Mouse (Mus musculus) adrenal gland, adult (tissue): ENCODE data around the gene Slc4a1ap.
"Not testable (repeated sequence)": the region's sequence is repeated elsewhere in the genome, so short reads cannot be mapped to it uniquely, and the experiment has no call there.

ENCODE experiments used
- DNase-seq, 2 experiments: peaks; one replicate each; pipeline ENCODE4 v3.0.0; 2022 to 2023; ENCODE audit warnings: low spot score in 1 of 2; ENCODE audit not compliant: inconsistent age in 2 of 2

Gene Slc4a1ap

DNA sequence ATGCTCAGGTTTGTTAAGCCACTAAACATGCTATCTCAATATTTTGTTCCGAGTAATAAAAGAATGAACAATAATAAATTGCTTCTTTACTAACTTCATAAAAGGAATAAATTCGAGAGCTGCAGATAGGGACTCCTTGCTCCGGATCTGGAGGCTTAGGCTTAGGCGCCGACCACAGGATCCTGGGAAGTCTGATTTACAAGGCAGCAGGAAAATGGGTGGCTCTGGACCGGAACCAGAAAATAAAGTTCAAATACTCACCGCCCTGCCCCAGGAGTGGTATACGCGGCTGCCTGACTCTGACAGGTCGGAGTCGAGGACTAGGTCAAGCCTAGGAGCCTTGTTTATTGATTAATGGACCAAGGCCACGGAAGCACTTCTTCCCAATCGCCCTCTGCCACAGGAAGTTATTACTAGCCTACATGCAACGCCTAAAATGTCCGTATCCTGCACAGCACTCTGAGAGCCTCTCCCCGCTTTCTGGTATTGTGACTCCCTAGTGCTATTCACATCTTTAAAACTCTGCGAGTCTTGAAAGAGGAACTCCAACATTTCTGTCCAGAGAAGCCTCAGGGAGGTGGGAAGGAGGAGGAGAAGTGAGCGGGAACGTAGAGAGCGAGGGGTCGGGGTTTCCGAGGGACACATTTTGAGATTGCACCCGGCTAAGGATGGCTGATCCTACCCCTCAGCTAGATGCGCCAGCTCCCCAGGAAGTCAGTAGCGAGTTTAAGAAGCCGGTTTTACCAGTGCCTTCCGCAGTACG, at the start of gene Slc4a1ap:
TSS of gene Slc4a1ap (plus strand) at position 642 of the 763 bp plus-strand sequence.
- peak; percentile 79 to 96 for DNase-seq

DNA sequence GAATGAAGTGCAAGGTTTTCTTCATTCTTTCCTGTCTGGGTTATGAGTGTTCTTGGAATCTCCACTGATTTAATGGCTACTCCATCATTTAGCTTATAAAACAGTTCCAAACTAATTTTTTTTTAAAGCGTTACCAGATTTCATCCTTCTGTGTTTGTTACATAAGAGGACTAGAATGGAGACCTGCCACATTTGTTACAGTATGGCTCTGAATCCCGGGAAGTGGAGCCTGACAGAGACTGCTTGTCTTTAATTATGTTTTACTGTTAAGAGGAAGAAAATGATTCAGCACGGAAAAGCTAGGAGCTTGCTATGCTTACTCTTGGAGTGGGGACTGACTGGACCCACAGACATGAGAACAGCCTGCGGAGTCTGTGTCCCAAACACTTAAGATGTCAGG, 46.3 kb upstream of the Slc4a1ap start:
- no peak for DNase-seq

DNA sequence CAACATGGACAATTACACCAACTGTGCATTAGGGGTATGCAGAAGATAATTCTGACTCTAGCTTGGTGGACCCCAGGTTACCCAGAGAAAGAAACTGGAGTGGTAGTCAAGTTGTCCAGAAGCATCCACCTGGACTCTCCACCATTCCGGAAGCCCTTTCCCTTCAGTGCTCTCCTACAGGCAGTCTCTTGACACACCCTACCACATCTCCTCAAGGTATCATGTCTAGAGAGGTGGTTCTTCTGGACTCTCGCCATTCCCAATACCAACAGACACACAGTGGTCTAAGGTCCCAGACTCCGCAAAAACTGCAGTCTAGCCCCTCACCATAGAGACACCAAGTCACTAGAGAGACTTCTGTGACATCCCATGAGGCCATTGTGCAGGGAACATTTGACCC, 41.4 kb upstream of the Slc4a1ap start, which contains the start of gene 4930548H24Rik:
TSS of gene 4930548H24Rik (plus strand) at position 301 of the 400 bp plus-strand sequence.
- DNase-seq: no peak

DNA sequence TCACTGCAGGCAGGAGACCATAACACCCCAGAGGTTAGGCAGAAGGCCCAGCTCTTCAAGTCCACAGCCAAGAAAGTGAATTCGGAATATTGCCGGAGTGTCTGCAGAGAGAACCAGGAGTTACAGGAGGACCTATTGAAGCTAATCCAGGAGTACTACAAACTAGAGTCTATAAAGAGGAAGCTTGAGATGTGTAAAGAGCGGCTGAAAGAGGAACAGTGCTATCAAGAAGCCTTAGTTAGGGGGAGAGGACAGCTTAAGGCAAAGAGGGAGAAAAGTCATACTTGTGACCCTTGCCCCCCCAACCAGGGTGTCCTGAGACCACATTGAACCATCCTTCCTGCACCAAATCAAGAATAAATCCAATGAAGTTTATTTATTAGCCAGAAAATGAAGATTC, 38.9 kb upstream of the Slc4a1ap start:
- no peak for DNase-seq

DNA sequence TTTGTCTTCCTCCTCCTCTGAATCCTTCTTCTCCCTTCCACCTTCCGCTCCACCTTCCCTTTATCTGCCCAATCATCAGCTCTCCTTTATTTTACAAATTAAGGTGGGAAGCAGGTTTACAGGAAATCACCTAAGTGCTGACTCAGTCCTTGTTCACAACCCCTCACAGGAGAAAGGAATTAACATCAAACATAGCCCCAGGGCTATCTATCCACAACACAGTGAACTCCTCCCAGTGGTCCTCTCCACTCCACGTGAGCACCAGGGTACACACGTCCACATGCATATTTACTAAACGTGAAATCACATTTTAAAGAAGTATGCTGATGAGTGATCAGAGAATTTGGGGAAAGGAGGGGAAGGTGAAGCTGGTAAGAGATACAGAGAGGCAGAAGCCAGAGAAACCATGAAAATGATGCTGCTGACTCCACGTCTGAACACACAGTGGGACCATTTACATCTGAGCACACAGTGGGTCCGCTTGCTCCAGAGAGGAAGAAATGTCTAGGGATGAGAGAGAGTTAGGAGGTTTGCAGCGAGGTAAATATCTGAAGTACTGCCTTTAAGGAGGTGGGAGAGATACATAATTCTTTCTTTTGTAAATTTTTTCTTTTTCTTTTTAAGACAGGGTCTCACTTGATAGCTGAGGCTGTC, 37.6 kb upstream of the Slc4a1ap start:
- no peak for DNase-seq

DNA sequence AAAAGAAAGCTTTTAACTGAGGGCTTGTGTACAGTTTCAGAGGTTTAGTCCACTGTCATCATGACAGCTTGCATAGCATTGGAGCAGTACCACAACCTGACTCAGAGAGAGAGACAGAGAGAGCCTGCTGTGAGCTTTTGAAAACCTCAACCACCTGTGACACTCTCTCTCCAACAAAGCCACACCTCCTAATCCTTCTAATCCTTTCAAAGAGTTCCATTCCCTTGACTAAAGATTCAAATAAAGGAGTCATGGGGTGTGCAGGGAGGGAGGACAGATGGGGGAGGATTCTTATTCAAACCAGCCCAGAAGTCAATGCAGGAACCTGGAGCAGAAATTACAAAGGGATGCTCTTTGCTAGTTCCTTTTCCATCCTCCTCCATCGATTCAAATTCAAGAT, 34.8 kb upstream of the Slc4a1ap start:
- no peak for DNase-seq

DNA sequence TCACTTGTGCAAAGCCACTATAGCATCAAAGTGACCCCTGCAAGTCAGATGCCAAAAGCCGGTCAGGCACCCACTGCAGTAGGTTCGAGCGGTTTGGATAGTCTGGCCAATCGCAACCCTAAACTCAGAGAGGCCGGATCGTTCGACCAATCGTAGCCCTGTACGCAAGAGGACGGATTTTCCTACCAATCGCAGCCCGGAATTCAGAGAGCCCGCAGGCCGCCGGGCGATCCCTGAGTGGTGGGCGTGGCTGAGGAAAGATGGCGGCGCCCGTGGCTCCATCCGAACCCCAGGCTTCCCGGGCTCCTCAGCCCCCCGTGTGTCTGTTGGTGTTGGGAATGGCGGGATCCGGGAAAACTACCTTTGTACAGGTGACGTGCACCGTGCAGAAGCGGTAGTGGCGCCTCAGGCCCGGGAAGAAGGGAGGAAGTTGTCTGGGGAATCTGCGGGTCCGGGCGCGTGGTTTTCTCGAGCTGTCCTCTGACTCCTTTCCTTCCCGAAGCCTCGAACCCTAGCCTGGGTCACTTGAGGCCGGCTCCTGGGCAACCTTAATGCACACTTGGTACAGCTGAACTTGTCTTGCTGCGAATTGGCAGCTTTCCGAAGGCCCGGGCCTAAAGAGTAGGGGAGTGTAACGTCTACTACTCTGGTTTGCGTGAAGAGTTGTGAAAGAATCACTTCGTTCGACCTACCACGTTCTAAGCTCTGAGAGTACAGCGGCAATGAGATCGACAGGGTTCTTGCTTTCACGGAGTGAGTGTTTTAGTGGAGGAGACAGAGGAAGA, 32.1 kb upstream of the Slc4a1ap start, which contains the start of gene Gpn1:
TSS of gene Gpn1 (plus strand) at position 229 of the 785 bp plus-strand sequence.
- DNase-seq: peak; percentile 90 to 96

DNA sequence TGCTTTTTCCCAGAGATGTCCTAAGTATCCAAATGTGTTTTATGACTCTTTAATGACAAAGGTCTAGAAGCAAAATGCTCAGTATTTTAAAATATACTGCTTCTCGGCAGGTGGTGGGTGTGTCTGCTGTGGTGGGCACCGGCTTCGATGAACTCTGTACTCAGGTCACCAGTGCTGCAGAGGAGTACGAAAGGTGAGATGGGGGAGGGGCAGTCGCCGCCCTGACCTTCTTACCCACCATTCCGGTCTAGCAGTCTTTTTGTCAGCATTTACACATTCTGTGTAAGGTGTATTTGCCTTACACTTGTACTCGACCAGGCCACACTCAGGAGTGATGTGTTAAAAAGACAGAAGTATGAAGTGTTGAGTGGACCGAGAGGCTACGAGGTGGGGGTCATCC, 22.0 kb upstream of the Slc4a1ap start:
- DNase-seq: no peak

DNA sequence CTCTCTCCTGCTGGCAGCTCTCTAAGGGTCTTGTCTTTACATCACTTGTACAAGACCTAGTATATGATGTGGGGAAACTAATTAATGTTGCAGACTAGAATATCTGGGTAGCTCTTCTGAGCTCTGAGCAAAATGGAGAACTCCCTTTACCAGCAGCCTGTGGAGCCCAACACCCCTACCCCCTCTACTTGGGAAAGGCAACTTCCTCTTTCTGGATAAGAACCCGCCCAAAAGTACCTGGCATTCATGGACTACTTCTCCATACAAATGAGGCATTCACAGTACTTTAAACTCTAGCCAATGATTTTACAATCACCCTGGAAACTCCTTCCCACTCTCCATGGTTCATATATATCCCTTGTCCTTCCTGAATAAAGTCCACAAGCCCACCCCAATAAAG, 14.3 kb upstream of the Slc4a1ap start:
- no peak for DNase-seq

DNA sequence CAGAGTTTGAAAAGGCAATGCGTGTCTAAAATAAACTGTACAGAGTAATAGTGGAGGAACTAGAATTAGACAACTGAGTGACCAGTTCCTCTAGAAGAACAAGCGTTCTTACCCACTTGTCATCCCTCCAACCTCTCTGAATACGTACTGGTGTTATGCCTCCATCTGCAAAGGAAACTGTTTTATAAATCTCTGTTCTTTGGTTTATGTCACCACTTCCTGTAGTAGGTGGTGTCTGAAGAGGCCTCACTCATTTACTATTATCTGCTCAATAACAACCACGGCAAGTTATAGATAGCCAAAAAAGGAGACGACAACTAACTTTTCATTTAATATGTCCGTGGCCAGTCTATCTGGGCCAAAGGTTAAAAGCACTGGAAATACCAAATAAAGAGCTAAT, 6.2 kb upstream of the Slc4a1ap start:
- DNase-seq: no peak

DNA sequence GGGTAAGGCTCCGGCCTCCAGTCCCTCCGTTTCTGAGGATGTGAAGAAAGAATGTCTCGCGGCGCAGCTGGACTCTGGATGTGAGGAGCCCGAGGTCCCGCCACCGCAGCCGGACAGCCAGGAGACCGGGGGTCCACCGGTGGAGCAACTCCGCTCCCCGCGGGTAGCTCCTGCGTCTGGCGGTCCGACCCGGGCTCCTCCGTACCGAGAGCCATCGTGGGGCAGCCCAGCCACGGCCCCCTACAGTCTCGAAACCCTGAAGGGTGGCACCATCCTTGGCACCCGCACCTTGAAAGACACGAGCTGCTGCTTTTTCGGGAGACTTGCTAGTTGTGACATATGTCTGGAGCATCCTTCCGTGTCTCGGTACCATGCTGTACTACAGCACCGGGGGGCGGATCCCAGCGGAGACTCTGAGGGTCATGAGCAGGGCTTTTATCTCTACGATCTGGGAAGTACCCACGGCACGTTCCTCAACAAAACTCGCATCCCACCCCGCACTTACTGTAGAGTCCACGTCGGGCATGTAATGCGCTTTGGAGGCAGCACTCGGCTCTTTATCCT, 404 bp downstream of the Slc4a1ap start:
- DNase-seq: no peak

DNA sequence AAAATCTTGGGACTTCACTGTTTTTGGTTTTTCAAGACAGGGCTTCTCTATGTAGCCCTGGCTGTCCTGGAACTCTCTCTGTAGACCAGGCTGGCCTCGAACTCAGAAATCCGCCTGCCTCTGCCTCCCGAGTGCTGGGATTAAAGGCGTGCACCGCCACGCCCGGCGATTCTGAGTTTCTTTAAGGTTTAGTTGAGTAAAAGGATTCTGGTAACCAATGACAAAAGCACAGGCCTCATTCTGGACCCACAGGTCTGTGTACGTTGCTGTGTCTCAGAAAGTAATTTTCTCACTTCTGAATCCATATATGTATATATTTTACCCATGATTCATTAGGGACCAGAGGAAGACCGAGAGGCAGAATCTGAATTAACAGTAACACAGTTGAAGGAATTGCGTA, 912 bp downstream of the Slc4a1ap start, which contains the start of gene Supt7l:
TSS of gene Supt7l (minus strand) at position 101 of the 400 bp plus-strand sequence.
- DNase-seq: not testable (repeated sequence)

DNA sequence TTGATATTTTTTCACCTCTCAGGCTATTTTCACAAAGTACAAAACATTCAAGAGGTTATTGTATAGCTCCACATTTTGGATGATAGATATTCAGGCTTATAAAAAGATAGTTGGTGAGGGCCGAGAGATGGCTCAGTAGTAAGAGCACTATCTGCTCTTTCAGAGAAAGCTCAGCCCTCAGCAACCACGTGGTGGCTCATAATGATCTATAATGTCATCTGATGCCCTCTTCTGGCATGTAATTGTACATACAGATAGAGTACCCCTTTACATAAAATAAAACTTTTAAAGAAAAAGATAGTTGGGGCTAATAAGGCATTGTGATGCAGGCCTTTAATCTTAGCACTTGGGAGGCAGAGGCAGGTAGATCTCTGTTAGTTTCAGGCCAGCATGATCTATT, 1.8 kb downstream of the Slc4a1ap start:
- DNase-seq: no peak

DNA sequence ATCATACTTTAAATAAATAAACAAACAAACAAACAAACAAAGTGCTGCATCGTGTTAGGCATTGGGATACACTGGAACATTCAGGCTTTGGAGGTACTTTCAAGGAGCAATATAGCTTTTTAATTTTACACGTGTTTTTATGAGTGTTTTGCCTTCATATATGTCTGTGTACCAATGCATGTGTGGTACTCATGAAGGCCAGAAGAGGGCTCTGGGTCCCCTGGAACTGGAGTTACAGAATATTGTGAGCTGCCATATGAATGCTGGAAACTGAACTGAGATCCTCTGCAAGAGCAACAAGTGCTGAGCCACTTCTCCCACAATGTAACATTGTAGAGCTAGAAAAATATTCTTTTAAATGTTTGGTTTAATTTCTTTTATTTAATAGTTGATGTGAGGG, 8.4 kb downstream of the Slc4a1ap start:
- DNase-seq: no peak

DNA sequence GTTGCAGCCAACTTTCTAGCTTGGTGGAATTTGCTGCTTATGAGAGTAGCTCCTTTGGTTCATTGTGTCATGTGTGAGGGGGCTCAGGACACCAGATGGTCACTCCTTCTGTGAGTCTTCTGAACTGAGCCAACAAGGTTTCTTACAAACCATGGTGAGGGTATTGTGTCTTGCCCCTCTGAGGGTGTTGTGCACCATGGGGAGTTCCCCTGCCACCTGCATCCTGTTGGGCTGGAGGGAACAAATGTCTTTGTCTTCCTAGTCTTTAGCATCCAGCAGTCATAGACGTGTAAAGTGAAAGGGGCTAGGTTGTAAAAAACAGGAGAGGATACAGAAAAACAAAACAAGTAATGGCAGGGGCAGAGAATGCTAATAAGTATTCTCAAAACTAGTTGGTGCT, 32.6 kb downstream of the Slc4a1ap start:
- DNase-seq: no peak

DNA sequence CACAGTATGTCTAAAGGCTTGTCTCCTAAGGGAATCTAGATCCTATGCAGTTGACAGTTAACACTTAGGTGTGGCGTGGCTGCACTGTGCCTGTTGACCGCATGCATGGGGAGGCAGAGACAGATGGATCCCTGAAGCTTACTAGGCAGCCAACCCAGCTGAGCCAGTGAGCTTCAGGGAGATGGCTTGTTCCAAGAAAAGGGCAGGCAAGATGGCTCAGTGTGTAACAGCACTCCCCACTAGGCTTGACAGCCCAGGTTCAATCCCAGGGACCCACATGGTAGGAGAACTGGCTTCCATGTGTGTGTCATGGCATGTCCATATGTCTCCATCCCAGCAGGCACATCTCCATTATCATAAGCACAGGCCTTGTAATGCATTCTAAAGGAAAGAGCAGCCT, 33.6 kb downstream of the Slc4a1ap start:
- DNase-seq: no peak

DNA sequence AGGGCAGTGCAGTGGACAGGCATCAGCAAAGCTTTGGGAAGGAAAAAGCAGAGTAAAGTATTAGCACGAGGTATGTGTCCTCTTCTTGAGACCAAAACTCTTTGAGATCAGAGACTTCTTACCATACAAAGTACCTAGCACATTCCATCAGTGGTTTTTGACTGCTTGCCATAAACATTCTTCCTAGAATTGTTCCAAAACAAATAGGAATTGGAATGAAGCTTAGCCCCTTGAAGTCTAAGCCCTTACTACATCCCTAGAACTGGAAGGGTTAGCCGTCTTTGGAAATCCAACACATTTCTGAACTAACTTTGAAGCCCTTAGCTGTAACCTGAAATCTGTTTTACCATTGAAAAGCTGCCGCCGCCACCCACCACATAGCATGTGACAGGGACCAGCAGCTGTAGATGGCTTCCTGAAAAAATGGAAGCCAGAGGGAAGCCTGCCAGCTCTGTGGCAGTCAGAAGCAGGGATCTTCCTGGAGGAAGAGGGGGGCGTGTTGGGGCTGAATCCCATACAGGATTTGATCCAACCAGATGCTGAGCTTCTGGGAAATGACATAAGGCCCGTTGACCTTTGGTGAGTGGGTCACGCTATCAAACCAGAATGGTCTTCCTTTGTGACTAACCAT, 35.4 kb downstream of the Slc4a1ap start:
- peak; percentile 44 to 57 for DNase-seq

DNA sequence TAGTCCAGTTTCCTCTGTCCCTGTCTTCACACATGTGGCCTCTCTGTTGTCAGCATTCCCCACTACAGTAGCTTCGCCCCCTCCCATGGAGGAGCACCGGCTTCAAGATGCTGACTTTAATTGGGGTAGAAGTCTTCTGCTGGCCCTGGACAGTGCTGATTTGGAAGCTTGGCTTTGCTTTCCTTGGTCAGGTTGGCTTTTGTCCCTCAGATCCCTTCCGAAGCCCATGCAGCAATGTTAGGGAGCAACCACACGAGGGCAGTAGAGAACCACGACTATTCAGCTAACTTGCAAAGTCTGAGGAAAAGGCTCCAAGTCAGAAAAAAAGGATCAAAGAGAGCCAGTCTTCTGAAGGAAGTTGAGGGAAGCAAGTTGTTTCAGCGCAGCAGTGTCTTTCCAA, 36.7 kb downstream of the Slc4a1ap start:
- DNase-seq: peak; percentile 81 to 94

DNA sequence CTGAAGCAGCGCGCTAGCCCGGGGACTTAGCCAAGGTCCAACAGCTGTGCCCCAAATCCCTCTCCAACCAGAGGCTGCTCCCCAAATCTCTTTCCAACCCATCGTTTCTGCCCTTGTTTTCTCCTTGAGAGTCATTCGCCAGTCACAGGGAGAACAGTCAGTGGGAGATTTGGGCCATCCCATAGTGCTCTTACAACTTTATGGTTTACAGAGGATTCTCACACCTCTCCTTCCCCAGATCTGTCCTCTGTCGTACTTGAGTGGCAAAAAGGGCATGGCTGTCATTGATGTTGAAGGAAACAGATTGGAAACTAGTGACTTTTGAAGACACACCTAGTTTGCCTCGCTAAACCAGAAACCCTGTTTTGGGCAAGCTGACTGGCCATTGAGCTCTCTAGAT, 37.1 kb downstream of the Slc4a1ap start:
- no peak for DNase-seq

DNA sequence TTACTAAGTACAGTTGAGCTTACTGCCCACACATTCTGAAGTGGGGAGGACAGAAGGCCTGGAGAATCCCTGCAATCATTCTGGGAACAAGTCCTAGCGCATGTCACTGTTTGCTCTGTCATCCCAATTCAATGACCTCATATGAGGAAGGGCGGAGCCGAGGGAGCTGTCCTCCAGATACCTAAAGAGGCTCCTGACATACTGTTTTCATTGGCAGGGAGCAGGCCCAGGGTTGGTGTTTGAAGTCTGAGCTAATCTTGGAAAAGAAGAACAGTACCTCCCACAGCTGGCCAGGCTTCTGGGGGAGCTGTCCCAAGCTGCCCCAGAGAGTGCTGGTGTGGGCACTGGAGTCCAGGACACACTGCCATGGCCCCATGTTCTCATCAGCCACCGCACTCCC, 38.2 kb downstream of the Slc4a1ap start:
- peak; percentile 44 to 79 for DNase-seq

DNA sequence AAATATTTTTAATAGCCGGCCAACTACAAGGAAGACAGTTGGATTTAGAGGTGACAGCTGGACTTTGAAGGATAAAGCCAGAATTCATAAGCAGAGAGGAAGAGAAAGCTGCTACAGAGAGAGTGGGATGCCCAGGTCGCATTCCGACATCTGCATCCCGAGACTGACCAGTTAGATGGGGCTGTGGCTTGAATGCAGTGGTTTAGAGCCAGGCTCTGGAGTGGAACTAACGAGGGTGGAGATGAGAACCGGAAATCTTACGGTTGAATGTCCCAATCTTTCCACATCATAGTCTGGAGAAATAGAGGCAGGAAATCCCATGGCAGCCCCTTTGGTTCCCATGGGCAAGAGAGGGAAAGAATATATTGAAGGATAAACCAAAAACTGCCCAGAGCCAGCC, 39.2 kb downstream of the Slc4a1ap start:
- DNase-seq: no peak
